Mouse (Mus musculus) retina, postnatal 1 day (tissue): Measurements from ENCODE around the gene 1700016C15Rik.

Source experiments
- DNase-seq: peaks from one replicate; pipeline ENCODE4 v3.0.0-alpha.2; 2012

Gene 1700016C15Rik

GRCm38 (mm10) chr1:177797151-177797755 is 67.6 kb downstream of the 1700016C15Rik start:
- peak; percentile 27 for DNase-seq
